Mouse (Mus musculus) spleen, adult 2 months (tissue): Measurements from ENCODE around the gene Hoxb6. TPM values are rescaled to one million over a fixed set of nuclear protein-coding genes. Genes with fewer than 3 reads are reported as not detected.

ENCODE experiments used
- DNase-seq, 2 experiments: peaks; one replicate each; pipeline versions ENCODE4 v3.0.0 to v3.0.0-alpha.2; 2012 to 2021; ENCODE audit warnings: low spot score in 2 of 2, low read depth in 1 of 2
- H3K27ac ChIP-seq: fragments of 200-500 bp; 2 replicates; pipeline ENCODE4 v1.5.1; 2012; ENCODE audit warnings: low read length, inconsistent platforms; ENCODE audit not compliant: insufficient read depth
- H3K27me3 ChIP-seq: fragments of 200-500 bp; 2 replicates; pipeline ENCODE4 v1.6.1; 2012; ENCODE audit warnings: mild to moderate bottlenecking, moderate library complexity, low read length, inconsistent platforms; ENCODE audit not compliant: control insufficient read depth, insufficient read depth
- H3K36me3 ChIP-seq: fragments of 200-500 bp; 2 replicates; pipeline ENCODE4 v1.6.1; 2012; ENCODE audit warnings: mild to moderate bottlenecking, low read length, inconsistent platforms; ENCODE audit not compliant: control insufficient read depth, insufficient read depth
- H3K4me1 ChIP-seq: fragments of 200-500 bp; 2 replicates; pipeline ENCODE4 v1.6.1; 2011; ENCODE audit warnings: inconsistent platforms; ENCODE audit not compliant: control insufficient read depth, insufficient read depth, insufficient read length
- H3K4me3 ChIP-seq: fragments of 200-500 bp; 2 replicates; pipeline ENCODE4 v1.5.1; 2011; ENCODE audit warnings: mild to moderate bottlenecking, inconsistent platforms; ENCODE audit not compliant: insufficient read depth, insufficient read length; ENCODE audit errors: extremely low read depth
- CTCF ChIP-seq: fragments of 200-500 bp; IDR thresholded peaks from 2 replicates; pipeline ENCODE4 v1.5.1; 2011; ENCODE audit warnings: mild to moderate bottlenecking, inconsistent platforms; ENCODE audit not compliant: insufficient read depth, insufficient read length, insufficient replicate concordance; ENCODE audit errors: extremely low read depth
- POLR2A ChIP-seq: fragments of 200-500 bp; IDR thresholded peaks from 2 replicates; pipeline ENCODE4 v1.6.1; 2011; ENCODE audit warnings: low read depth, low read length, inconsistent platforms
- WGBS: fragments of 180-500 bp; shearing (Covaris S2); methylation state at CpG from one replicate; pipeline ENCODE4 v1.1.7; 2018; 5-methylcytosine and 5-hydroxymethylcytosine counted together
- polyA plus RNA-seq: library from polyadenylated mRNA; depleted of rRNA; stranded (reverse); fragments of >200 nt; gene quantifications from 2 replicates; pipeline ENCODE4 v1.2.3, GENCODE M21; 2012

Hoxb6 gene
- polyA plus RNA-seq, 1 experiment: 1.3 TPM

DNA sequence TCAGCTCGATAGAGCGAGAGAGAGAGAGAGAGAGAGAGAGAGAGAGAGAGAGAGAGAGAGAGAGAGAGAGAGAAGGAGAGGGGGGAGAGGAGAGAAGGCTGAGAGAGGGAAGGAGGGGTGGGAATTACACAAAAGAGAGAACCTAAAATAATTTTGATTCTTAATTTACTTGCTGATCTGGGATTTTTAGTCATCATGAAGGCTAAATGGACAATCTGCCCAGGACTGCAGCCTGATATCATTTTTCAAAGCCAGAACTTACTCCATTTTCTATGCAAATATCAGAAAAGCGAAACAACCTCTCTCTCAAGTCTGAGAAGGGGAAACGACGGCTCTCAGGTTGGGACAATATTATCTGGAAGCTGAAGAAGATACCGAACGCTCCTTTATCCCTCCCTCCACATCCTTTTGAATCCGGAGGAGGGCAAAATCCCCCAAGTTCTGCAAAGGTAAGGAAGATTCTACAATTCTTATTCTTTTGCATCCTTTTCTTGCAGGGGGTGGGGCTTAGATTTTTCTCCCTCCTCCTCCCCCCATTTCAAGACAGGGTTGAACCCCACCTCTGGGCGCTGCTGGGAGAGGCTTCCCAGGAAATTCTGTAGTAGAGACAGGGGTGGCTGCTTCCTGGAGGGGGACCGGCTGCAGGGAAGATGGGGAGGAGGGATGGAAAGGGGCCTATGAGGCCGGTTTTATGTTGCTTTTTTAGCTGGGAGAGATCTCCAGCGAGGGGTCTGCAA, 457 bp downstream of the Hoxb6 start:
- peaks cover 36% of the 10 kb centered on the region for H3K27me3 ChIP-seq
- no peak for TF ChIP-seq POLR2A
- TF ChIP-seq CTCF: no peak

GRCm38 (mm10) chr11:96293302-96293921, 1.1 kb downstream of the Hoxb6 start:
- TF ChIP-seq CTCF (no peak), POLR2A (no peak)
- H3K27me3 ChIP-seq: peaks cover 36% of the 10 kb centered on the region
- no peaks in the 10 kb centered on the region for H3K36me3 ChIP-seq
- peaks cover 2% of the 10 kb centered on the region; the same call in 1 of the 2 replicates for H3K4me1 ChIP-seq
- H3K4me3 ChIP-seq: peak overlapping the region; percentile 16; the same call in 1 of the 2 replicates
- WGBS: 6% methylated on average over 22 of the region's 22 CpGs
- DNase-seq: no peak
- no peak overlapping the region for H3K27ac ChIP-seq

More for the DNA sequence above, 457 bp downstream of the Hoxb6 start:
- peak overlapping the region; percentile 16; the same call in 1 of the 2 replicates for H3K4me3 ChIP-seq
- DNase-seq: no peak
- 6% methylated on average over 12 of the region's 12 CpGs for WGBS
- H3K4me1 ChIP-seq: peaks cover 2% of the 10 kb centered on the region; the same call in 1 of the 2 replicates
- H3K36me3 ChIP-seq: no peaks in the 10 kb centered on the region
- no peak overlapping the region for H3K27ac ChIP-seq

DNA sequence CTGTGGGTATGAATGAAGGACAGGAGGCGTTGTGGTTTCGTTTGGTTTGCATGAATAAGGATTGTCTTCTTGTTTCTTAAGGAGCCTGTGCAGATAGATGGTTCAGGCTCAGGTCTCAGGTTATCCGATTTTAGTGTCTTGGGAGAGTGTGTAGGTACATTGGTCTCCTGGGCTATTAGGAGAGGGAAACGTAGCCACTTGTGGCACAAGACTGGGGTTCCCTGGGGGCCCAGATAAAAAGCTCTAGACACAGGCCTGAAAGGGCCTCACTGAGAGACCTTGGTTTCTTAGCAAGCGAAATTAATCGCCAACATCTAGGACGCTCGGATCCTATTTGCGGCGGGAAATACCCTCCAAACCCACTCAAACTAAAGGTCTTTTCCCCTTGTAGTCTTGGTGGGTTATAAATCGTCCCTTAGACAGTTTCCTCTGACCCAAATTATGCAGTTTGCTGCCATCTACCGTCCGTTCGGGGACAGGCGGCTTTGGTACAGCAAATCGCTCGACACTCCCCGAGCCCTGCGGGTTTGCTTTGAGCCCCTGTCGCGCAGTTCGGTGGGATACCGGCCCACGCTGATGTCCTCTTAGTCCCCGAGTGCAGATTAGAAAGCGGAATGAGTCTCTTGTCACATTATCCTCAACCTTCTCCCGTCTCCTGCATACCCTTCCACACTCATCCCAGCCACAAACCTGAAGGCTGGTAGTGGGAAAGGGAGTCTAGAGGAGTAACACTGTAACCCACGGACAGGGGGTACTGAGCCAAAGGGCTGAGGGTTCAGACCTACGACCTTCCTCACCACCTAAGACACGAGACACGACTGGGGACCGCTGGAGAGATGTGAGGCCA, 2.2 kb downstream of the Hoxb6 start:
- peak; percentile 49 to 65 for DNase-seq
- Histone ChIP-seq H3K4me1 (peaks cover 6% of the 10 kb centered on the region), H3K27ac (no peak overlapping the region), H3K4me3 (no peak overlapping the region), H3K36me3 (no peaks in the 10 kb centered on the region), H3K27me3 (peaks cover 40% of the 10 kb centered on the region)
- no peak for TF ChIP-seq POLR2A
- TF ChIP-seq CTCF: peak; percentile 69; the same call in 1 of the 2 replicates
- 1% methylated on average over 32 of the region's 32 CpGs for WGBS

- Histone ChIP-seq H3K27me3 (peaks cover 43% of the 10 kb centered on the region), H3K4me1 (peaks cover 6% of the 10 kb centered on the region), H3K36me3 (no peaks in the 10 kb centered on the region), H3K27ac (no peak overlapping the region), H3K4me3 (no peak overlapping the region)
- WGBS: 3% methylated on average over 30 of the region's 30 CpGs
- no peak for TF ChIP-seq POLR2A
- TF ChIP-seq CTCF: no peak
- DNase-seq: no peak
These were observed 3.0 kb downstream of the Hoxb6 start for GRCm38 (mm10) chr11:96295092-96295835.

DNA sequence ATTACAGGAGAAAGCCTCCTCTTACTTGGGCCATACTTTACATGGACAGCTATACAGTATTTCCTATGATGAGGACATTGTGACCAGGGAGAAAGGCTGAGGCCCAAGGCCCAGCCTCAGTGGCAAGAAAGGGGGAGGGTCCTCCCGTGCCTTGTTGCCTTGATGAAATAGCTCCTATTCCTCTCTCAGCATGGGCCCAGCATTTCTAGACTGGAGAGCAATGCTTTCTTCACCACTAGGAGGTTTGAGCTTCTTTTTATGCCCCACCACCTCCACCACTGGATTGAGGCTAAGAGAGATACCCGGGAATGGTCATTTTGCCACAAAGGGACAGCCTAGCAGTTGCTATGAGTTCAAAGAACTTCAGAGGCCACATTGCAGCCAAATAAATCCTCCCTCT, 4.7 kb downstream of the Hoxb6 start:
- peaks cover 43% of the 10 kb centered on the region for H3K27me3 ChIP-seq
- peaks cover 4% of the 10 kb centered on the region; the same call in 1 of the 2 replicates for H3K4me1 ChIP-seq
- H3K27ac ChIP-seq: no peak overlapping the region
- H3K36me3 ChIP-seq: no peaks in the 10 kb centered on the region
- no peak for DNase-seq
- TF ChIP-seq POLR2A (no peak), CTCF (no peak)
- no peak overlapping the region for H3K4me3 ChIP-seq
- 64% methylated on average over 2 of the region's 2 CpGs for WGBS

- H3K27ac ChIP-seq: no peak overlapping the region
- 79% methylated on average over 3 of the region's 3 CpGs for WGBS
- peaks cover 41% of the 10 kb centered on the region for H3K27me3 ChIP-seq
These were observed 5.2 kb downstream of the Hoxb6 start for GRCm38 (mm10) chr11:96297428-96297827.

More at GRCm38 (mm10) chr11:96297428-96297827, 5.2 kb downstream of the Hoxb6 start:
- Histone ChIP-seq H3K4me1 (peaks cover 4% of the 10 kb centered on the region; the same call in 1 of the 2 replicates), H3K36me3 (no peaks in the 10 kb centered on the region), H3K4me3 (no peak overlapping the region)
- DNase-seq: no peak
- TF ChIP-seq CTCF (no peak), POLR2A (no peak)
